Mouse (Mus musculus) layer of hippocampus, adult 18-20 months (tissue): ENCODE data around the gene Adam15. TPM values are rescaled to one million over a fixed set of nuclear protein-coding genes. Genes with fewer than 3 reads are reported as not detected.

Source experiments
- DNase-seq, 2 experiments: peaks; one replicate each; pipeline ENCODE4 v3.0.0; 2022; ENCODE audit warnings: low spot score in 2 of 2
- long read RNA-seq: library from polyadenylated mRNA; stranded (forward); transcript quantifications from one replicate; pipeline ENCODE4 v2.0.0, GENCODE M21; 2021
- total RNA-seq, 2 experiments: library from RNA; stranded (reverse); gene quantifications; 2 replicates each; pipeline ENCODE4 v1.2.3; 2021

The Adam15 gene
- total RNA-seq: 100 to 1,000 TPM; 120 to 126 TPM
- long read RNA-seq, transcript Adam15-201 (23 exons, 2,975 nt): major isoform, 27 of 98 reads
- long read RNA-seq, partial matches to known transcripts: 21 of 98 reads
- long read RNA-seq, other reads (novel, unspliced or antisense): 47 of 98 reads

DNA sequence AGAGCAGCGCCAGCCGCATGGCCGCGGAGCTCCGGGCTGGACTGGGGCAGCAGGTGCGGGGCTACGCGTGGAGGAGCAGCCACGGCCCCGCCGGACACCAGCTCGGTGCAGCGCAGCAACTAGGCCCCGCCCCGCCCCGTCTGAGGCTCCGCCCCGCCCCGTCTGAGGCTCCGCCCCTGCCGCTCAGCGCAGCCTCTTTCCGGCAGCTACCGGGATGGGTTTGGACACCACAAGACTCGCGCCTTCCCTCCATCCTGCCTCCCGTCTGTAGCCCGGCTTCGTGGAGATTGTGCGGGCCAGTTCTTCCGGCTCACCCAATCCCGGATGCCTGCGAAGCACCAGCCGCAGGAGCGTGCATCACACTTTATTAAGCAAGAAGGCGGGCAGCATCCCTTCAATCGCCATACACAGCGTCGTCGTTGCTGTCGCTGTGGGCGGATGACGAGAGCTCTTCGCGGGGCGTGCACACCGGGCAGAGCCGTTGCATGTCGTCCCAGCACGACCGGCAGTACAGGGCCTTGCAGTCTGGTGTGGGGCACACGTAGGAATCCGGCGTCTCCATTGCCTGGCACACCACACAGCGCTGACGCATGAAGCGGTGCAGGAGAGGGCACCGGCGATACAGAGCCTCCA, at the start of gene Adam15:
Gene Adam15, minus strand, starts transcription at position 128 of the 633 bp plus-strand sequence.
- DNase-seq: peak; percentile 85 to 93

GRCm38 (mm10) chr3:89396654-89397005, 46.8 kb upstream of the Adam15 start:
- DNase-seq: no peak

- peak in 1 of 2 experiments; percentile 62 for DNase-seq
Observed at GRCm38 (mm10) chr3:89395806-89396653, 46.2 kb upstream of the Adam15 start.

DNA sequence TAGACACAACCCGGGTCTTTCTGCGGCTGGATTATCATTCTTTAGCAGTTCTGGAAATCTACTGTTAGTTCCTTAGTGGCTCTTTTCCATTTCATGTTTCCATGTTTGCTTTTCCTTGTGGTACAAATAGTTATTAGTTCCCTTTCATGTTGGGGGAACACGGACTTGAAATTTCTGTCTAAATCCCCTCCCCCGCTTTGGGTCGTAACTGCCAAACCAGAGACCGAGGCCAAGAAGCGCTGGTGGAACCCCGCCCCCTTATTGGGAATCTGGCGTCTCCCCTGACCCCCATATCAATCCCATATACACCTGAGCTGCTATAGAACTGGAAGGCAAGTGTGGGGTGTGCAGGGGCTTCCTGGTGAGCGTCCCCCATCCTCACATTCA, 45.6 kb upstream of the Adam15 start:
- DNase-seq: no peak

- peak in 1 of 2 experiments; percentile 64 for DNase-seq
Observed at GRCm38 (mm10) chr3:89394894-89395256, 45.1 kb upstream of the Adam15 start.

GRCm38 (mm10) chr3:89394006-89394893, 44.5 kb upstream of the Adam15 start, which contains the start of gene Zbtb7b:
Gene Zbtb7b, minus strand, starts transcription at chr3:89394776.
- DNase-seq: peak in 1 of 2 experiments; percentile 61

DNA sequence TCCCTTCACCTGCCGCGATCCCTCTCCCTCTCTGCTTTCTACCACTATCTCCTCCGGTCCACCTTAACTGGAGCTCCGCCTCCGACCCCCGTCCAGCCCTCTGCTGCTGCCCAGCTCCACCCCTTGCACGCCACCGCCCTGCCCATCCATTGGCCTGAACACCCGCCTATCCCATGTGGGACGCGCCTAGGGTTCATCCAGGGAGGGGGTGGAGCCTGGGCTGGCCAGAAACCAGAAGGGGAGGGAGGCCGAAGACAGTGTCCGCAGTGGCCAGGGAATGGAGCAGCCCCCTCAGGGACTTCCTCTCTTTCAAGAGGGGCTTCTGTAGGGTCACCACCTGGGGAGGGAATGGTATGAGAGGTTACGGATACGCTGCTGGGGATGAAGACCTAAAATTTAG, 43.8 kb upstream of the Adam15 start:
- DNase-seq: peak; percentile 90 to 95

DNA sequence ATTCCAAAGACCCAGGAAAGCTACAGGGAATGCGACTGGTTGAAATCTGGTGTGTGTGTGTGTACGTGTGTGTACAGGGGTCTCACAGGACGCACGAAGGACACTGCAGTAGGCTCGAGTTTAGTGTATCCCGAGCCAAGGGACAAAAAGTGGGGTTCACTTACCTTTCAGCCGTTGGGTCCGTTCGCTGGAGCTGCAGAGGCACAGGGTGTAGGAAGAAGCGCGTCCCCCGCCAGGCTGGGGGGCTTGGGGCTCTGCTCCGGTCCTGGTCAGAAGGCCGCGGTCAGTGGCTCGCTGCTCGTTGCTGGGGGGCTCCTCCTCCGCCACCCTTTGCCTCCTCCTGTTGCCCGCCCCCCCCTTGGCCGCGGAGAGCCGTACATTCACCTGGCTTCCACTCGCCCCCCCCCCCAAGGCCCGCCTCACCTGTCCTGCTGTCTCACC, 43.1 kb upstream of the Adam15 start:
- no peak for DNase-seq

GRCm38 (mm10) chr3:89391663-89392511, 42.1 kb upstream of the Adam15 start:
- no peak for DNase-seq

DNA sequence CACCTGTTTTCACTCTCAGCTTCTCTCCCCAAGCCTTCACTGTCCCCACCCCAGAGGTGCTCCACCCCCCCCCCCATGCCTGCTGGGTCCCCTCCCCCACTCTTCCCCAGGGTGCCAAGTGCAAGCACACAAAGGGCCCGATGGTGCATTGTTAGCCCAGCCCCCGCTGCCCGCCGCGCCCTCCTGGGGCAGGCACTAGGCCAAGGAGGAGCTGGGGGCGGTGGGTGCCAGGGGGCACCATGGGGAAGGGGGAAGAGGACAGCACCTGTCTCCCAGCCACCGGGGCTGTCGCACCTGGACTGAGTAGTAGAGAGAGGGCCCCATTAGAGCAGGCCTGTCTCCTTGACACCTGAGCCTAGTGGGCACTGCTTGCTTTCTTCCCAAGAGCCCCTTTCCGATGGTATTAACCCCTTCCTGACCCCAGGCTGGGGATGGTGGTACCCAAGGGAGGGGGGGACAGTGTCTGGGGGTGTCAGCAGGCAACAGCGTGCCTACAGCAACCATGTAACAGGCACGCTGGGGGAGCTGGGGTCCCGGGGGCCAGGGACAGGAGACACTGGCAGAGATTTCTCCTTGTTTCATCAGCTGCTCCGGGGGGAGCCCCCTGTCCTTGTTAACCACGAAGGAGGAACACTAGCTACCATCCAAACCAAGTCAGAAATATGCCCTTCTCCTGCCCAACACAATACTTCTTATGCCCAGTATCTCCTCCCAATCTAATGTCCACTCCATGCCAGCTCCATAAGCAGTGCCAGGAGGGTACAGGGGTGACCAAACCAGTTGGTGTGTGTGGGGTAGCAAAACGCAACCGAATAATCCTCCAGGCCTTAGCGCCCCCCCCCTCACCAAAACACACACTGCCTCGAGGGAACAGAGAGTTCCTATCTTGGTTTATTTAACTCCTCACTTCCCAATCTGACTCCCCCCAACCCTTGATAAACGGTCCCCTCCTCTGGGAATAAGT, 41.2 kb upstream of the Adam15 start:
- DNase-seq: no peak

DNA sequence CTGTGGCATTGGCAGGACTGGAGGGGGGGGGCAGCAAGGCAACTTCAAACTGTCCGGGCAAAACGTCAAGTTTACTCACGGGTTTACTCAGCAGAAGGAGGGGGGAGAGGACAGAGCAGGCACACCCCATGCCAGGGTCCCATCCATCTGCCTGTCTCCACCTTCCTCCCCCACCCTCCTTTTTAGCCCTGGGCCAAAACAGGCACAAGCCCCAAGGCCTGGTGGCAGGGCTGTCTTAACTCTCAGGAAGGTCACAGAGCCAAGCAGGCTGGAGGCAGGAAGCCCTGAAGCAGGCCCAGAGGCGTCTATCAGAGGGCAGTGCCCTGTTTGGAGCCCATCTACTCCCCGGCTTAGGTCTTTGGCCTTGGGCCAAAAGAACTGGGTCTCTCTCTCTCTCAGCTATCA, 40.3 kb upstream of the Adam15 start:
- no peak for DNase-seq

- peak in 1 of 2 experiments; percentile 57 for DNase-seq
Observed at GRCm38 (mm10) chr3:89388901-89389740, 39.3 kb upstream of the Adam15 start.

DNA sequence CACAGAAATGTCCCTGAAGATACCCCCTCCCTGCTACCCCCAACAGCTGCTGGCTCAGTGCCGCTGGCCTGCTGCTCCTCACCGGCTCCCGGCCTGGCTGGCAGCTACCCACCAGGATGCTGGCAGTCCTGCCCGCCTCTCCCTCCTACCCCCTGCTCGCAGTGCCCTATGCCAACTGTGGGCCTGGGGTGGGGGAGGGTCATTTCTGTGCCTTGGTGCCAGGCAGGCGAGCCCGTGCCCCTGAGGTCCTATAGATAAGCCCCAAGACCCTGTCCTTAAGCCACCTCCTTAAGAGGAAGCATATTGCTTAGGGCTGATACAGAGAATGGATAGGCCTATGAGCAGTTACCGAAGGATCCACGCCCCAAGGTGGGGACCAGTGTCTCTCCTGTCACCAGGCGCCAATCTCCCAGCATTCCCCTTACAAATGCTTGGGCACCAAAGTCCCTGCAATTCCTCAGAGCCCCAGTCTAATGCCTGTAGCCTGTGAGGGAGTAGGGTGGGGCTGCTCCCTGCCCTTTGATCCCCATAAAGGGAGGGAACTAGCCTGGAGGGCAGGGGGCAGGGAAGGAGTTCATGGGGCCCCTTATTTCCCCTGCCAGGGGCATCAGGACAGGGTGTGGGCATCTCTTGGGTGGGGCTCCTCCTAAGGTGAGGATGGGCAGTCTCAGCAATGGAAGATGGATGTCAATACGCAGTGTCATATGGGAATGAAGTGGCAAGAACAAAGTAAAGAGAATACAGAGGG, 38.5 kb upstream of the Adam15 start:
- DNase-seq: no peak

DNA sequence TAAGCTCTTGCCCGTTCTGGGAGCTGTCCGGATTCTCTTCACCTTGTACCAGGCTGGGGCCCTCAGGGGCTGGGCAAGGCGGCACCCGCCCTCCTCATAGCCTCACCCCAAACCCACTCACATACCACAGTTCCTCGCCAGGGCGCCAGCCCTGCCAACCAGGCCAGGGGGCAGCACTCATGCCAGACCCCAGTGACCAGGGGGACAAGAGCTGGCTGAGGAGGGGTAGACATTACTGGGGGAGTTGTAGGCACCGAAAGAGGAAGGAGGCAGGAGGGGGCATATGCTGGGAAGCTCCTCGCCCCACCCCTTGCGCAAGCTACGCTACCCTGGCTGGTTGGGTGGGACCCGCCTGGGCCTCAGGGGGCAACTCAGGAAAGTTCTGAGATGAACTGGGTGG, 37.8 kb upstream of the Adam15 start:
- DNase-seq: no peak

GRCm38 (mm10) chr3:89386438-89387420, 36.9 kb upstream of the Adam15 start:
- DNase-seq: no peak

GRCm38 (mm10) chr3:89385451-89385850, 35.7 kb upstream of the Adam15 start:
- DNase-seq: no peak
